Mouse (Mus musculus) right cerebral cortex, postnatal 14 days (tissue): ENCODE data around the gene Ints3.
"Not testable (repeated sequence)": the region's sequence is repeated elsewhere in the genome, so short reads cannot be mapped to it uniquely, and the experiment has no call there.

Experiments
- DNase-seq: peaks from one replicate; pipeline ENCODE4 v3.0.0; 2022

Gene Ints3

DNA sequence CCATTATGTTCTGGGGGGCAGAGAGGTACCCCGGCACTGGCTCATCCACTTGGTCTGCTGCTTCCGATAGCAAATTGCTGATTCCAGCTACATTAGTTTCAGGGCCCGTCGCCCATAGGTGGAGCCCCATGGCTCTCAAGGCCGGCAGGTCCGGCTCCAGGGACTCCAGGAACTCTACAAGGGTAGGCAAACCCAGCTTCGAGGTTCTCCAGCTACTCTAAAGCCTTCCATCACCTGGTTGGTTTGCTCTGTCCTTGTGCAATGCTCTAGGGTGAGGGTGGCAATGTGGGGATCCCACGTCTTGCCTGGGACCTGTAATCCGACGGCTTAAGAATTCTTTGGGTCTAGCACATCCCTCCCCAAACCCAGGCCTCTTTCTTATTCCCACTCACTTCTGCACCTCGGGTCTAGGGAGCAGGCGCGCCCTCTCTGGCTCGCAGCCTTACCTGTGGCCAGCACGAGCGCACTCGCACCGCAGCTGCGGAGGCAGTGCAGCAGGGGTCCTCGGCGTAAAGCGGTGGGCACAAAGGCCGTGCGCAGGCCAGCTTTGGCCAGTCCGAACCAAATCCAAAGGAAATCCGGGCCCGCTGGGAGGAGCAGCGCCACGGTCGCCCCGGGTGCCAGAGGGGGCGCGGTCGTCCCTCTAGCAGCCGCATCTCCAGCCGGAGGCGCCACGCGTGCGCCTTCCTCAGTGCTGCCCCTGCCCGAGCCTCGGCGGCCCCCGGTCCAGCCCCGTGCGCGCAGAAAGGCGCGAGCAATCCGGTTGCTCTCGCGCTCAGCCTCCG lies 44.5 kb downstream of the Ints3 start:
- no peak for DNase-seq

DNA sequence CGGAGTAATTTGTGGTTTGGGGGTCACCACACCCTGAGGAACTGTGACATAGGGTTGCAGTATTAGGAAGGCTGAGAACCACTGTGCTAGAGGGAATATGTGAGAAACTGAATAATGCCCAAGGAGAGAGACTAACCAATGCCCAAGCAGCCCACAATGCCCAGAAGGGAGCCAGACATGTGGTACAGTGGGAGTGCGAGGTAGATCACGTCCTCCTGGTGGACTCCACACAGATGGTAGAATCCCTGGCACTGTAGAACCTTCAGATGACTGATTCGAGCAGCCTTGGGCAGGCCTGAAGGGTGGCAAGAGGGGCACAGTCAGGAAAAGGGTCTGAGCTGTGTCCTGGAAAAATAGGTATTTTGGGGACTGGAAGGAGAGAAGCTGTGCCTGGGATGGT lies 45.2 kb downstream of the Ints3 start:
- DNase-seq: no peak

DNA sequence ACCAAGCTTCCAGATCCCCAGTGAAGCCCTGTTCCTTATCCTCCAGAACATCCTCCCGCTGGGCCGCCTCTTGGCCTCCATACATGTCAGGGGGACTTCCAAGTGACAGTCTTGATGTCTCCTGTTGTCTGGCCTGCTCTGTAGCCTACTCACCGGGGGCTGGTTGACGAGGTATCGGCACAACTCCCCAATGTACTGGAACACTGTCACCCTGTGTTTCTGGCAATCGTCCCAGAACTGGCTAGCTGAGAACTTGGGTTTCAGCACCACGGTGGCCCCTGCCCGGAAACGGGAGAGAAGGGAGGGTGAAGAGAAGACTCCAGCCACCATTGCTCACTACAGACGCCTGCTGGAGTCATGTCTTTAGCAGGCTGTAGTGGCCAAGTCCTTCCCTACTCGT lies 45.9 kb downstream of the Ints3 start:
- DNase-seq: no peak

- DNase-seq: no peak
Measured at GRCm38 (mm10) chr3:90386817-90387216, 46.6 kb downstream of the Ints3 start.

GRCm38 (mm10) chr3:90384851-90385375 lies 48.5 kb downstream of the Ints3 start:
- DNase-seq: no peak

- DNase-seq: no peak
Measured at GRCm38 (mm10) chr3:90383690-90384089, 49.7 kb downstream of the Ints3 start.

- DNase-seq: no peak
Measured at GRCm38 (mm10) chr3:90381727-90382126, 51.7 kb downstream of the Ints3 start.

GRCm38 (mm10) chr3:90378496-90378895 lies 54.9 kb downstream of the Ints3 start:
- no peak for DNase-seq

- no peak for DNase-seq
Measured at GRCm38 (mm10) chr3:90376247-90376585, 57.2 kb downstream of the Ints3 start.

GRCm38 (mm10) chr3:90375562-90376246 lies 57.7 kb downstream of the Ints3 start:
- no peak for DNase-seq

DNA sequence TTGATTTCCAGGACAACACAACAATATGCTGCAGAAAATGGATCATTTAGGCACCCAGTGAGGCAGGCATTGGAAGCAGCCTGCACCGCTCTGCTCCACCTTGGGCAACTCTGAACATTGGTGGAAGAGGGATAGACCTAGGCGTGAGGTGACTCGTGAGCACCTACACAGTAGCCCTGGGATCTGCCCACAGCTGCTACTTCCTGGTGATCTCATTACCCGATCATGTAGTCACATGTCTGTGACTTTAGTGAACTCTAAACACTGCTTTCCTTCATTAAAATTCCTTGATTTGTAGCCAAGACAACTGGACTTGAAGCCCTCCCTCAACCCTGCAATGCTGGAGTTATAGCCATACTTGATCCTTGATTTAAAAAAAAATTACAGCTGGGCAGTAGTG lies 59.1 kb downstream of the Ints3 start:
- DNase-seq: no peak

- peak; percentile 83 for DNase-seq
Measured at GRCm38 (mm10) chr3:90373432-90374028, 59.9 kb downstream of the Ints3 start.

- DNase-seq: no peak
Measured at GRCm38 (mm10) chr3:90372817-90373216, 60.6 kb downstream of the Ints3 start.

- no peak for DNase-seq
Measured at GRCm38 (mm10) chr3:90371857-90372256, 61.6 kb downstream of the Ints3 start.

DNA sequence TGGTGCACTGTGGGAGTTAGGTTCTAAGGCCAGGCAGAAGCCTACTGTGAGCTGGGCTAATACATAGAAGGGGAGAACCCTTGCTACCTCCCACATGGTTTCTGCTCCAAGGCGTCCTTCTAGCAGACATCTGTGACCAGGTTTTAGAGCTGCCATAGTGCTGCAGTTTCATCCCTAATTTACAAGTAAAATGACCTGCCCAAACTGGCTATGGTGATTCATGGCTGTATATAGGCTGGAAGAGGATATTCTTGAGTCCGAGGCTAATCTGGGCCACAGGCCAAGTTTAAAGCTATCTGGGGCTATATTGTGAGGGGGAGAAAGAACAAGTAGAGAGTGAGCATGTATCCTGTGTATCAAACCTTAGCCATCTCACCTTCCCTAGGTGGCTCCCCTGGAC lies 64.4 kb downstream of the Ints3 start:
- peak; percentile 50 for DNase-seq

- no peak for DNase-seq
Measured at GRCm38 (mm10) chr3:90367001-90367632, 66.3 kb downstream of the Ints3 start.

- no peak for DNase-seq
Measured at GRCm38 (mm10) chr3:90362346-90362745, 71.1 kb downstream of the Ints3 start.

GRCm38 (mm10) chr3:90361476-90361875 lies 71.9 kb downstream of the Ints3 start:
- no peak for DNase-seq

DNA sequence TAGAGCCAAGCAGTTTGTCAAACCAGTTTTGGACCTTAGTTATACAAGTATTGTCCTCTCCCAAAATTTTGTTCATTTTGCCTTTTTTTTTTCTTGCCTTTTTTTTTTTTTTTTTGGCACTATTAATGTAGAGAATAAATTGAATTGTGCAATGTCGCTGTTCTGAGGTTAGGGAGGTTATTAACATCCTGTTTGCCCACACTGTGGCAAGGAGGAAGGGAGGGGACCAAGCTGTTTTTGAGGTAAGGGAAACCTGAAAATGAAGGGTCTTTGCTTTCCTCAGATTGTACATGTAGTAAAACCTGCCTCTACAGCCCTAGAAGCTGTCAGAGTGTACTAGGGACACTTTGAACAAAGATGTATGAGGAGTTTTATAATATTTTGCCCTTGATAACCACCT lies 74.2 kb downstream of the Ints3 start:
- no peak for DNase-seq

- DNase-seq: no peak
Measured at GRCm38 (mm10) chr3:90357959-90358358, 75.5 kb downstream of the Ints3 start.

DNA sequence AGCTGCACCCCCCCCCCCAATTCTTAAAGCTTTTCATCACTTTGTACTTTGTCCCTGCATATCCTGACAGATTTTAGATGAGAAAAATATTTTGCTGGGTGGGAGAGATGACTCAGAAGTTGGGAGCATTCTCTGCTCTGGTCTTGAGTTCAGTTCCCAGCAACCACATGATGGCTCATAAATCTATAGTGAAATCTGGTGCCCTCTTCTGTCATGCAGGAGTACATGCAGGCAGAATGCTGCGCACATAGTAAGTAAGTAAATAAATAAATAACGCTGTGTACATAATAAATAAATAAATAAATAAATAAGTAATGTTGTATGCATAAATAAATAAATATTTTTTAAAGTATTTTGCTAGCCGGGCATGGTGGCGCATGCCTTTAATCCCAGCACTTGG lies 85.6 kb downstream of the Ints3 start:
- no peak for DNase-seq

- not testable (repeated sequence) for DNase-seq
Measured at GRCm38 (mm10) chr3:90342853-90343252, 90.6 kb downstream of the Ints3 start.
